Mouse (Mus musculus): ENCODE measurements around the gene Lgr5. TPM values are rescaled to one million over a fixed set of nuclear protein-coding genes. Genes with fewer than 3 reads are reported as not detected.

The Lgr5 gene
- polyA plus RNA-seq, 1 experiment from 2014 or later = 0.25 TPM

GRCm38 (mm10) chr10:115413496-115413895 lies 174.1 kb downstream of the Lgr5 start:
- 85% methylated on average over 2 of the region's 2 CpGs for WGBS
- H3K36me3 ChIP-seq = peaks cover 92% of the 10 kb centered on the region
- no peaks in the 10 kb centered on the region for H3K4me1 ChIP-seq
- no peak for ATAC-seq (ENCODE audit: extremely low read depth, insufficient number of reproducible peaks, low FRiP score, low TSS enrichment)
- no peak overlapping the region for H3K9ac ChIP-seq
- H3K9me3 ChIP-seq = no peaks in the 10 kb centered on the region
- no peak overlapping the region for H3K4me2 ChIP-seq
- H3K4me3 ChIP-seq = no peak overlapping the region
- no peak overlapping the region for H3K27ac ChIP-seq (replicated peaks)
- no peaks in the 10 kb centered on the region for H3K27me3 ChIP-seq (replicated peaks)

GRCm38 (mm10) chr10:115406393-115406792 lies 181.2 kb downstream of the Lgr5 start:
- Histone ChIP-seq H3K36me3 (peaks cover 82% of the 10 kb centered on the region), H3K27me3 (replicated peaks) (no peaks in the 10 kb centered on the region), H3K27ac (replicated peaks) (no peak overlapping the region), H3K4me2 (no peak overlapping the region), H3K9ac (no peak overlapping the region), H3K4me3 (no peak overlapping the region), H3K9me3 (no peaks in the 10 kb centered on the region), H3K4me1 (no peaks in the 10 kb centered on the region)
- ATAC-seq (ENCODE audit: extremely low read depth, insufficient number of reproducible peaks, low FRiP score, low TSS enrichment) = no peak
- 73% methylated on average over 6 of the region's 6 CpGs for WGBS

Other genes with a start within 250 kb of the Lgr5 start
- 20.3 and 20.5 TPM in 2 replicates for gene Tmem19, start 225.3 kb downstream of the Lgr5 start, polyA plus RNA-seq (2015; fragmentation: Nextera tagmentation; extraction: Ambion mirVana)
- gene Thap2, start 203.3 kb downstream of the Lgr5 start, polyA plus RNA-seq (2015; fragmentation: Nextera tagmentation; extraction: Ambion mirVana) = 13.5 and 15.2 TPM in 2 replicates
- gene Zfc3h1, start 202.8 kb downstream of the Lgr5 start, polyA plus RNA-seq (2015; fragmentation: Nextera tagmentation; extraction: Ambion mirVana) = 10.8 and 12.3 TPM in 2 replicates
- gene A930009A15Rik, start 17.8 kb downstream of the Lgr5 start, polyA plus RNA-seq (2015; fragmentation: Nextera tagmentation; extraction: Ambion mirVana) = not detected in 2 replicates
- gene Tspan8, start 229.1 kb upstream of the Lgr5 start, polyA plus RNA-seq (2015; fragmentation: Nextera tagmentation; extraction: Ambion mirVana) = 1.9 and 3.9 TPM in 2 replicates

Data from heart, embryonic 13.5 days (tissue).